10 mouse cellular contexts compared by ENCODE assay signal in the genomic region with DNA sequence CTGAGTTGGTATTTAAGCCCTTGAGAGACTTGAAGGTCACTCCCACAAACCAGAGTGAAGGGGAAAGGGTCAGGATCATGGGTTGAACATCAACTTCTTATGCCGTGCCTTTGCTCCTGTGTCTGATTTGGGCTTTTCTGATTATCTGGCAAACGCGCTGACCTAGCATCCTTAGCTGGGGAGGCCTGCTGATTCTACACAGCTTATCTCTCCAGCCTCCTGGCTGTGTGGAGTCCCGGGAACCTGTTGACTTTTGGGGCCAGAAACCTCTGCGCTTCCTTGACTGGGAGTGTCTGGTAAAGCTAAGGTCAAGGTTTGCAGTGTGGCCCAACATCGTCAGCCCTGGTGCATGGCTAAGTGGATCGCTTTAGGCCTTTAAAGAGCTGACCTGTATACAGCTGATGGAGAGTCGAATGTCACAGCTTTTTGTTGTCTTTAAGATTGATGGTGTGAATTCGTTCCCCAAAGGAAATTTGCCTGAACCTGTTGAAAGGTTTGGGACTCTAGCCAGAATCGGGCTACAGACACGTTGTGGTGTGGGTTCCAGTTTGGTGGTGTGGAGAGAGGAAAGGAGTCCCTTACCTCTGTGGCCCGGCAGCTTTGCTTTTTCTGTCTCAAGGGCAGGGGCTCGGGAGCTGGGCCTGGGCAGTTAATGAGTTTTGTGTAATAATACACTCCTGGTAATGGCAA. TPM values are rescaled to one million over a fixed set of nuclear protein-coding genes. Genes with fewer than 3 reads are reported as not detected.
DNase-seq lines count a peak whose midpoint lies in the region; ATAC-seq and TF ChIP-seq lines count a peak whose summit lies in the region.
"Had no signal": no experiment of that assay in that cellular context is flagged by ENCODE, and none has a peak within 500 bp of the region (broad histone marks: within the 10 kb centered on the region; RNA-seq: fewer than 3 reads in every experiment).

No protein-coding gene starts in this region.

- no peak for ATAC-seq in heart, embryonic 11.5 days (replicated peaks; ENCODE audit: insufficient number of reproducible peaks, low FRiP score, low TSS enrichment)
- ATAC-seq in hindbrain, embryonic 13.5 days (ENCODE audit: low FRiP score), result no peak
- no peak for ATAC-seq in liver, embryonic 11.5 days (replicated peaks; ENCODE audit: low FRiP score)
- ATAC-seq: CD4-positive, CD25-positive, alpha-beta regulatory T cell, adult 4 months had no signal

- no peak for TF ChIP-seq POLR2A in MEL (IDR thresholded peaks at IDR 0.05; ENCODE audit: control insufficient read depth in 1 of 2, insufficient read depth in 1 of 2, low read depth in 1 of 2, low read length in 2 of 2, poor library complexity in 1 of 2)

- TF ChIP-seq CTCF in MEL (IDR thresholded peaks at IDR 0.05 in 2 of 3, conservative IDR thresholded peaks at IDR 0.05 in 1 of 3; ENCODE audit: control insufficient read depth in 1 of 3, insufficient read depth in 1 of 3, low read depth in 2 of 3, low read length in 3 of 3, poor library complexity in 1 of 3, severe bottlenecking in 1 of 3), result no peak

- no peaks in the 10 kb centered on the region for H3K9me3 ChIP-seq in heart, embryonic 11.5 days (replicated peaks; ENCODE audit: control insufficient read depth, low read length)
- no peaks in the 10 kb centered on the region for H3K9me3 ChIP-seq in MEL (replicated peaks; ENCODE audit: insufficient read depth, low read length)
- H3K9me3 ChIP-seq in hindbrain, embryonic 13.5 days, result no peaks in the 10 kb centered on the region
- H3K9me3 ChIP-seq in liver, embryonic 11.5 days (ENCODE audit: control insufficient read depth, low read length), result no peaks in the 10 kb centered on the region

- no peak overlapping the region for H3K4me2 ChIP-seq in heart, embryonic 11.5 days
- H3K4me2 ChIP-seq in hindbrain, embryonic 13.5 days, result peak overlapping the region; percentile 97
- H3K4me2 ChIP-seq in liver, embryonic 11.5 days, result peak overlapping the region; percentile 34

- H3K36me3 ChIP-seq in heart, embryonic 11.5 days (ENCODE audit: control insufficient read depth, insufficient read depth, low read length), result no peaks in the 10 kb centered on the region
- H3K36me3 ChIP-seq in MEL (ENCODE audit: control insufficient read depth in 1 of 2, insufficient read depth in 2 of 2, low read length in 2 of 2), result peaks cover 0 to 36% of the 10 kb centered on the region in 2 experiments; a peak in 2 of 4 replicates
- H3K36me3 ChIP-seq in hindbrain, embryonic 13.5 days, result peaks cover 2% of the 10 kb centered on the region; the same call in 1 of the 2 replicates
- H3K36me3 ChIP-seq in liver, embryonic 11.5 days (ENCODE audit: control insufficient read depth, insufficient read depth, low read length), result no peaks in the 10 kb centered on the region

- peaks cover 10% of the 10 kb centered on the region for H3K79me2 ChIP-seq in MEL (ENCODE audit: control insufficient read depth, insufficient read depth, low read length, poor library complexity)

- 26% methylated on average over 13 of the region's 13 CpGs for WGBS in heart, embryonic 11.5 days (ENCODE audit: insufficient replicate concordance)
- WGBS in hindbrain, embryonic 13.5 days, result 47% methylated on average over 13 of the region's 13 CpGs
- 33% methylated on average over 13 of the region's 13 CpGs for WGBS in liver, embryonic 11.5 days

- peak; percentile 79 for DNase-seq in heart, adult 11 months
- DNase-seq in MEL (ENCODE audit: low read depth, low spot score), result peak; percentile 72
- no peak for DNase-seq in liver, embryonic 11.5 days (ENCODE audit: low spot score)
- no peak for DNase-seq in embryo, embryonic 10.5 days (ENCODE audit: low spot score)
- DNase-seq in gastrocnemius, adult 18-20 months (ENCODE audit: low spot score), result no peak
- DNase-seq in lung, postnatal 25 days (ENCODE audit: low spot score), result no peak
- DNase-seq: adrenal gland, postnatal 10 days had no signal

- no peak overlapping the region for H3K4me3 ChIP-seq in heart, embryonic 11.5 days (ENCODE audit: low read depth, low read length)
- H3K4me3 ChIP-seq in MEL (ENCODE audit: control insufficient read depth in 1 of 2, insufficient read depth in 1 of 2, low read depth in 2 of 2, low read length in 2 of 2), result no peak overlapping the region
- H3K4me3 ChIP-seq in hindbrain, embryonic 13.5 days, result 0 out of 2 replicates have a peak overlapping the region, but pooled peaks have one; percentile 3
- H3K4me3 ChIP-seq in liver, embryonic 11.5 days (ENCODE audit: low read depth, low read length), result no peak overlapping the region

- H3K4me1 ChIP-seq in heart, embryonic 11.5 days (ENCODE audit: control insufficient read depth, insufficient read depth, low read length), result peaks cover 23% of the 10 kb centered on the region
- H3K4me1 ChIP-seq in MEL (ENCODE audit: control insufficient read depth in 1 of 2, insufficient read depth in 2 of 2, low read length in 2 of 2), result peaks cover 9 to 51% of the 10 kb centered on the region in 2 experiments
- peaks cover 68% of the 10 kb centered on the region for H3K4me1 ChIP-seq in hindbrain, embryonic 13.5 days (replicated peaks)
- H3K4me1 ChIP-seq in liver, embryonic 11.5 days (replicated peaks; ENCODE audit: control insufficient read depth, insufficient read depth, low read length), result peaks cover 27% of the 10 kb centered on the region

- H3K27ac ChIP-seq in heart, embryonic 11.5 days (ENCODE audit: low read depth, low read length), result no peak overlapping the region
- H3K27ac ChIP-seq in MEL (ENCODE audit: control insufficient read depth, low read depth, low read length), result no peak overlapping the region
- H3K27ac ChIP-seq in hindbrain, embryonic 13.5 days, result 0 out of 2 replicates have a peak overlapping the region, but pooled peaks have one; percentile 46
- H3K27ac ChIP-seq in liver, embryonic 11.5 days (ENCODE audit: low read depth, low read length), result peak overlapping the region; percentile 16; the same call in 1 of the 2 replicates

- no peak overlapping the region for H3K9ac ChIP-seq in heart, embryonic 11.5 days (ENCODE audit: low read depth, low read length)
- H3K9ac ChIP-seq in MEL (ENCODE audit: control insufficient read depth, low read depth, low read length, poor library complexity, severe bottlenecking), result no peak overlapping the region
- H3K9ac ChIP-seq in hindbrain, embryonic 13.5 days, result peak overlapping the region; percentile 43; the same call in 1 of the 2 replicates
- peak overlapping the region; percentile 7; the same call in 1 of the 2 replicates for H3K9ac ChIP-seq in liver, embryonic 11.5 days (ENCODE audit: low read depth, low read length)

- TF ChIP-seq EP300 in MEL (IDR thresholded peaks at IDR 0.05; ENCODE audit: low read depth in 1 of 2, low read length in 2 of 2), result peak in 1 of 2 experiments; percentile 56; a peak in 2 of 4 replicates

- 0 out of 2 replicates have a peak, but pooled peaks cover 4% of the 10 kb centered on the region for H3K27me3 ChIP-seq in heart, embryonic 11.5 days (ENCODE audit: control insufficient read depth, insufficient read depth, low read length)
- no peaks in the 10 kb centered on the region for H3K27me3 ChIP-seq in MEL (ENCODE audit: control insufficient read depth in 1 of 2, insufficient read depth in 2 of 2, low read length in 2 of 2)
- no peaks in the 10 kb centered on the region for H3K27me3 ChIP-seq in hindbrain, embryonic 13.5 days
- no peaks in the 10 kb centered on the region for H3K27me3 ChIP-seq in liver, embryonic 11.5 days (replicated peaks; ENCODE audit: control insufficient read depth, insufficient read depth, low read length)

- no peak for TF ChIP-seq RAD21 in MEL (IDR thresholded peaks at IDR 0.05; ENCODE audit: low read depth, low read length)

RNA-seq across cellular contexts. Expression of gene Slc43a2, which starts 3.8 kb away (rescaled TPM):
- polyA plus RNA-seq in heart, embryonic 11.5 days (2014; fragmentation: Nextera tagmentation; extraction: Ambion mirVana), result 2.7 and 4.2 TPM in 2 replicates
- total RNA-seq in MEL (2012; rRNA removed), result 4.9 and 5.9 TPM in 2 replicates
- polyA plus RNA-seq in MEL (2012; ENCODE audit: insufficient read depth in 1 of 2, insufficient read length in 2 of 2, low read depth in 1 of 2, low replicate concordance in 2 of 2, missing spikeins in 1 of 2), result 1 to 10 TPM in 1 of 2 experiments, not detected in 1; 8.4 TPM
- 19.7 and 21.0 TPM in 2 replicates for polyA plus RNA-seq in hindbrain, embryonic 13.5 days (2015; fragmentation: Nextera tagmentation; extraction: Ambion mirVana)
- 5.5 and 7.8 TPM in 2 replicates for polyA plus RNA-seq in liver, embryonic 11.5 days (2014; fragmentation: Nextera tagmentation; extraction: Ambion mirVana)
- total RNA-seq in gastrocnemius, adult 18-20 months (2021), result 10 to 100 TPM; 24.0 to 32.2 TPM

RNA-seq across cellular contexts. Expression of gene Scarf1, which starts 21.9 kb away (rescaled TPM):
- polyA plus RNA-seq in heart, embryonic 11.5 days (2014; fragmentation: Nextera tagmentation; extraction: Ambion mirVana), result 7.6 and 8.7 TPM in 2 replicates
- 0.10 and 0.15 TPM in 2 replicates for total RNA-seq in MEL (2012; rRNA removed)
- under 1 TPM in 1 of 2 experiments, not detected in 1; 0.28 TPM for polyA plus RNA-seq in MEL (2012; ENCODE audit: insufficient read depth in 1 of 2, insufficient read length in 2 of 2, low read depth in 1 of 2, low replicate concordance in 2 of 2, missing spikeins in 1 of 2)
- polyA plus RNA-seq in hindbrain, embryonic 13.5 days (2015; fragmentation: Nextera tagmentation; extraction: Ambion mirVana), result 4.6 and 4.8 TPM in 2 replicates
- 7.0 and 7.8 TPM in 2 replicates for polyA plus RNA-seq in liver, embryonic 11.5 days (2014; fragmentation: Nextera tagmentation; extraction: Ambion mirVana)
- total RNA-seq in gastrocnemius, adult 18-20 months (2021), result 1 to 10 TPM; 2.4 to 3.3 TPM

RNA-seq across cellular contexts. Expression of gene Rilp, which starts 25.4 kb away (rescaled TPM):
- polyA plus RNA-seq in heart, embryonic 11.5 days (2014; fragmentation: Nextera tagmentation; extraction: Ambion mirVana), result 0.94 and 2.0 TPM in 2 replicates
- 0.16 and 0.19 TPM in 2 replicates for total RNA-seq in MEL (2012; rRNA removed)
- polyA plus RNA-seq in MEL (2012; ENCODE audit: insufficient read depth in 1 of 2, insufficient read length in 2 of 2, low read depth in 1 of 2, low replicate concordance in 2 of 2, missing spikeins in 1 of 2), result under 1 TPM in 1 of 2 experiments, not detected in 1; 0.65 TPM
- polyA plus RNA-seq in hindbrain, embryonic 13.5 days (2015; fragmentation: Nextera tagmentation; extraction: Ambion mirVana), result 1.4 and 1.5 TPM in 2 replicates
- 1.2 and 1.5 TPM in 2 replicates for polyA plus RNA-seq in liver, embryonic 11.5 days (2014; fragmentation: Nextera tagmentation; extraction: Ambion mirVana)
- 10 to 100 TPM; 31.5 to 32.4 TPM for total RNA-seq in gastrocnemius, adult 18-20 months (2021)

RNA-seq across cellular contexts. Expression of gene Prpf8, which starts 48.6 kb away (rescaled TPM):
- 56.1 and 62.1 TPM in 2 replicates for polyA plus RNA-seq in heart, embryonic 11.5 days (2014; fragmentation: Nextera tagmentation; extraction: Ambion mirVana)
- total RNA-seq in MEL (2012; rRNA removed), result 214 and 234 TPM in 2 replicates
- polyA plus RNA-seq in MEL (2012; ENCODE audit: insufficient read depth in 1 of 2, insufficient read length in 2 of 2, low read depth in 1 of 2, low replicate concordance in 2 of 2, missing spikeins in 1 of 2), result 100 to 1,000 TPM; 276 to 644 TPM
- 49.2 and 51.8 TPM in 2 replicates for polyA plus RNA-seq in hindbrain, embryonic 13.5 days (2015; fragmentation: Nextera tagmentation; extraction: Ambion mirVana)
- 105 and 119 TPM in 2 replicates for polyA plus RNA-seq in liver, embryonic 11.5 days (2014; fragmentation: Nextera tagmentation; extraction: Ambion mirVana)
- total RNA-seq in gastrocnemius, adult 18-20 months (2021), result 10 to 100 TPM; 70.1 to 70.9 TPM

RNA-seq across cellular contexts. Expression of gene Pitpna, which starts 52.6 kb away (rescaled TPM):
- 57.1 and 59.7 TPM in 2 replicates for polyA plus RNA-seq in heart, embryonic 11.5 days (2014; fragmentation: Nextera tagmentation; extraction: Ambion mirVana)
- 67.8 and 73.1 TPM in 2 replicates for total RNA-seq in MEL (2012; rRNA removed)
- polyA plus RNA-seq in MEL (2012; ENCODE audit: insufficient read depth in 1 of 2, insufficient read length in 2 of 2, low read depth in 1 of 2, low replicate concordance in 2 of 2, missing spikeins in 1 of 2), result 100 to 1,000 TPM; 194 to 709 TPM
- 94.8 and 101 TPM in 2 replicates for polyA plus RNA-seq in hindbrain, embryonic 13.5 days (2015; fragmentation: Nextera tagmentation; extraction: Ambion mirVana)
- 63.2 and 65.1 TPM in 2 replicates for polyA plus RNA-seq in liver, embryonic 11.5 days (2014; fragmentation: Nextera tagmentation; extraction: Ambion mirVana)
- 100 to 1,000 TPM; 168 to 172 TPM for total RNA-seq in gastrocnemius, adult 18-20 months (2021)

Comparison
In these comparisons a context has a peak if more than half of its experiments do, and no peak if none do; other contexts are left out.
1. DNase-seq: peak in heart, adult 11 months (single experiment) and MEL (single experiment); none in liver, embryonic 11.5 days (single experiment), embryo, embryonic 10.5 days (single experiment), gastrocnemius, adult 18-20 months (single experiment) and lung, postnatal 25 days (single experiment).
2. H3K27ac ChIP-seq: peak in hindbrain, embryonic 13.5 days (single experiment) and liver, embryonic 11.5 days (single experiment); none in heart, embryonic 11.5 days (single experiment) and MEL (single experiment).
3. H3K9ac ChIP-seq: peak in hindbrain, embryonic 13.5 days (single experiment) and liver, embryonic 11.5 days (single experiment); none in heart, embryonic 11.5 days (single experiment) and MEL (single experiment).